Mouse (Mus musculus) cerebellum, postnatal 36 days (tissue): Measurements from ENCODE around the gene Ankdd1a.

Experiments
- DNase-seq, 2 experiments: peaks; one replicate each; pipeline ENCODE4 v3.0.0; 2021 to 2022; ENCODE audit warnings: mixed read lengths in 2 of 2

Ankdd1a gene

GRCm38 (mm10) chr9:65541126-65542068 lies 21.4 kb upstream of the Ankdd1a start:
- DNase-seq: no peak

GRCm38 (mm10) chr9:65539697-65540096 lies 19.7 kb upstream of the Ankdd1a start:
- no peak for DNase-seq

- DNase-seq: no peak
Measured at GRCm38 (mm10) chr9:65537901-65538630, 18.1 kb upstream of the Ankdd1a start.

- DNase-seq: no peak
Measured at GRCm38 (mm10) chr9:65536491-65536890, 16.5 kb upstream of the Ankdd1a start.

DNA sequence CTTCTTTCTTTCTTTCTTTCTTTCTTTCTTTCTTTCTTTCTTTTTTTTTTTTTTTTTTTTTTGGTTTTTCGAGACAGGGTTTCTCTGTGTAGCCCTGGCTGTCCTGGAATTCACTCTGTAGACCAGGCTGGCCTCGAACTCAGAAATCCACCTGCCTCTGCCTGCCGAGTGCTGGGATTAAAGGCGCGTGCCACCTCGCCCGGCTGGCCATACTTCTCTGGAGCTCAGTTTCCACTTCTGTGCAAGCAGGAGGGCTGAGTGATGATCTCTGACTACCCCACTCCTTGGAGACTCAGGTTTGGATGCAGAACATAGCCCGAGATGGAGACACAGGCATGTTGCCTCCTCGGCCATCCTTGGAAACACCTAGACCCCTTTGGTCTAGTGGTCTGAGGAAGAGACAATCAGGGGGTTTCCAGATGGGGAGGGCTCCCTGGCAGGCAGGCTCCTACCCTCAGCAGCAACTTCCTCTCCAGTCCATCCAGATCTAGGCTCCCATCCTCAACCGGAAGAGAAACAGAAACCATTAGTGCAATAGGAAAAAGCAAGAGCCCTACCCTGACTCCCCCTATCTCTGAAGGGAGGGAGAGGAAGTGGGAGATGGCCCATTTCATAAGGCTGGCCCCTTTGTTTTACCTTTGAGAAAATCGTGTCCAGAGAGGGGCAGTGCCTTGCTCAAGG lies 15.9 kb upstream of the Ankdd1a start:
- DNase-seq: no peak

DNA sequence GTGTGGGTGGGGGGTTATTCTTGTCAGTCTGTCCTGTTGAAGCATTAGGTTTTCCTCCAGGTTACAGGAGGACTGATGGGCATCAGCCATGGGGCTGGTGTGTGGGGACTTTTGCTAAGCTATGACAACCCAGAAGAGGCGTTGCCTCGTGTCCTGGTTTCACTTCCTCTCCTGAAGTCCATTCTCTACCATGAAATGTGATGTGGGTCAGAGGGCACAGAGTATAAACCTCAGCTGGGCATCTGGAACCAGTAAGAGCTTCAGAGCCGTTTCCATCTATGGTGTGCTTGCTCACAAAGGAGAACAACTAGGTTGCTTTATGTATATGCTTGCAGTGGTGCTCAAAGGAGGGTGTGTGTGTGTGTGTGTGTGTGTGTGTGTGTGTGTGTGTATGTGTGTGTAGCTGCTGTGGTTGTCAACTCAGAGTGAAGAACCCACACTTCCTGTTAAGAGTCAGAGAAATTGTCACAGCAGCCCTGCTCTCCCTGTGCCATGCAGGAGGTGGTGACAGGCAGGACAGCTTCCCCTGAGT lies 15.3 kb upstream of the Ankdd1a start:
- DNase-seq: no peak

- no peak for DNase-seq
Measured at GRCm38 (mm10) chr9:65534111-65534510, 14.1 kb upstream of the Ankdd1a start.

DNA sequence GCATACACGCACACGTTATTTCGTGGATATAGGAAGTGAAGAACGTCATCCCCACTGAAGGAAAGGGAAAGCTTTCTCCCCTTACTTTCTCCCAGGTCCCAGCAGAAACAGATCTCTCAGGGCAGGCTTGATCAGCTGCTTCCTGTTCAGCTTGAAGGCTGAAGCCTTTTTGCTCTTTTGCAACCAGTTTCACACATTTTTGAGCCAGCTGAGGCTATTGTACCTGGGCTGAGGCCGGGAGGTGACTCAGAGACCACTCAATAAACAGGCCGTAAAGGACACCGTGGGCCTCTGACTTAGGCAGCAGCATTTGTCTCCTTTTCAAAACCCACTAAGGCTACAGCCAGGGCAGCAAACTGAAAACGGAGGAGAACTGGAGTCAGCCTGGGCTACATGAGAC lies 13.0 kb upstream of the Ankdd1a start:
- no peak for DNase-seq

DNA sequence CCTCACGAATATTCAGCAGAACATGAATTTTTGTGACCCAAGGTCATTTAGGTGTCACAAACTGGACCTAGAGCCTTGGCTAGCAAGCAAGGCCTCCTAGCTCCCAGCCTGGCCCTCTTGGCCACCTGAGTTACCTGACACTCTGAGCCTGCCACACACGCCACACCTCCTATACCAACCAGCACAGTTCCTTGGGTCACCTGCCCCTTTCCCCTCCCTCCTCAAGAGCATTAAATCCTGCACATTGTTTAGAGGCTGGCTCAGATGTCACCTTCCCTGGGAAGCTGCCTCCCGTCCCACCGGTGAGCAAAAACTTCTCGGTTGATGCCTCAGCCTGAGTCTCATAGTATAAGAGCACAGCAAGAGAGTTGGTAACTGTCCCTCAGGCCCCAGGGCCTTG lies 11.3 kb upstream of the Ankdd1a start:
- DNase-seq: no peak

GRCm38 (mm10) chr9:65529659-65530058 lies 9.7 kb upstream of the Ankdd1a start:
- DNase-seq: no peak

DNA sequence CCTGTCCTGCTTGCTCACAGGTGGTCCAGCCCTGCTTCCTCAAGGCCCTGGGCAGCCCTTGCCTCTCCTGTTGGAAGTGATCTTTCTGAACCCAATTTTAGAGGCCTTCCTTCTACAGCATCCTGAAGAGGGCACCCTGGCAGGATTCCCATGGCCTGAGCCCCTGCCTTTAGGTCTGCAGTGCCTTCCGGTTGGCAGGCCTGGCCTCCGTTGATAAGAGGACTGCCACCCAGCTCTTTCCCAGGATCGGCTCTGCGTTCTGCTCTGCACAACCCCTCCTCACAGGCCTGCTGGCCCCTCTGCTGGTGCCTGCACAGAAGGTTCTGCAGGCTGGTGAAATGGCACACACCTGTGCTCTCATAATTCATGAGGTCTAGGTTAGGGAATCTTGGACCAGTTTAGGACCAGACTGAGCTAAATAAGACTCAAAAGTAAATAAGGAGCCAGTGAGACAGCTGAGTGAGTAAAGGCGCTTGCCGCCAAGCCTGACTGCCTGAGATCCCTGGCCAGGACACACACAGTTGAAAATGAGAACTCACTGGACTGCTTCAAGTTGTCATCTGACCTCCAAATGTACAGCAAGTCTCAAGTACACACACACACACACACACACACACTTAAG lies 8.5 kb upstream of the Ankdd1a start:
- DNase-seq: no peak

- no peak for DNase-seq
Measured at GRCm38 (mm10) chr9:65525445-65526195, 5.6 kb upstream of the Ankdd1a start.

DNA sequence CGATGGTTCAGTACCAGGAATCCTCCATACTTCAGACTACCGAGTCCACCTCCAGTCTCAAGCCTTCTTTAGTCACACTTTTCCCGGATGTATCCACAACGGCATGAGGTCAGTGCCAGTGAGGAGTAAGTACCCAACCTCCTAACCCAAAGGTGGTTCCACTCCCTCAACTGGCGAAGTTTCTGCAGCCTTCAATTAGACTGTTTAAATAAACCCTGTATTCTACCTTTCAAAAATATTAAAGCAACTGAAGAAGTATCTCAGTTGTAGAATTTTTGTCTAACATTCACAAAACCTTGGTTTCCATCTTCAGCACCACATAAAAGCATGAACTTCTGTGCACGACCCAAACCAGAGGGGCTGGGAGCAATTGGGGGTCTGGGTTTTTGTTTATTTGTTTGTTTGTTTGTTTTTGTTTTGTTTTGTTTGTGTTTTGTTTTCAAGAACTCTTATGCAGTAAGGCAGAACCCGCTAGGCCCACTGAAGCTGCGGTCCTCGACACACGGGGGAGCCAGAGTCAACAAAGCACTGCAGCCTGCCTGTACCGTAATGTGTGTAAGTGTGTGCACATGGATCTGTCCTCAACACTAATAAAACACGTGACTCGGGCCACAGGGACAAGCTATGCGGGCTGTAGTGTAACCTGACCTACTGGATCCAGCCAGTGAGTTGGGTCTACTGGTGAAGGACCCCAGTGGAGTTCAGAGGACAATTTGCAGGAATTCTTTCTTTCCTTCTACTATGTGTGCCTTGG lies 3.8 kb upstream of the Ankdd1a start:
- peak; percentile 76 for DNase-seq

GRCm38 (mm10) chr9:65520505-65520876 lies 498 bp upstream of the Ankdd1a start:
- DNase-seq: no peak

- DNase-seq: peak; percentile 48 to 52
Measured at GRCm38 (mm10) chr9:65514851-65515261, 5.1 kb downstream of the Ankdd1a start.

- DNase-seq: peak in 1 of 2 experiments; percentile 21
Measured at GRCm38 (mm10) chr9:65514431-65514830, 5.6 kb downstream of the Ankdd1a start.

DNA sequence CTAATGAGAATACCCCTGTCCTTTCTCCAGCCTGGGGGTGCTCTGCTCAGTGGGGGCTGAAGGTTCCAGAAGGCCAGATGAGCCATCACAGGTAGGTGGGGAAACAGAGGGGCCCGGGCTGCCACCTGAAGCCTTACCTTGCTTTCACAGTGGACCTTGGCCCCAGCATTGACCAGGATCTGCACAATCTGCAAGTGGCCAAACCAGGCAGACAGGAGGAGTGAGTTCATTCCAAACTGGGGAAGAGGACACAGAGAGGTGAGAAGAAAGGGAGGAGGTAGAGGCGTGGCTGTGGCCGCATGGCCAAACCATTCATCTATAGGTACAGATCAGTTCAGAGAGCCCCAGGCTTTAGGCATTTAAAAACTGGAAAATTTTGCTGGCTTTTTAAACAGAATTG lies 7.5 kb downstream of the Ankdd1a start:
- no peak for DNase-seq

DNA sequence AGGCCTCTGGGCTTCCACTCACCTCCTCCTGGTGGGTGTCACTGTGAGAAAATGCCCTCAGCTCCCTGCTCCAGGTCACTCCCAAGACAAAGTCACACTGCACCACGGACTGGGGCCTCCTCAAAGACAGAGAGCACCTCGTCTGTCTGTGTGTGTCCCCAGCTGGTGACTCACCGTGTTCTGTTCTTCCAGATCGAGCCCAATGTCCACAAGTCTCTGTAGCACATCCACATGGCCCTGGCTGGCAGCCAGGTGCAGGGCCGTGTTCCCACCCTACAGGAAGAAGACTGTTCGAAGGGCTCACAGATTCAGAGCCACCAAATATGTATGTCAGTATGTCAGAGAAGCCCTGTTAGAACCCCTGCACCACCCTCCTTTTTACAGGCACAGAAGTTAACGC lies 11.5 kb downstream of the Ankdd1a start:
- no peak for DNase-seq

DNA sequence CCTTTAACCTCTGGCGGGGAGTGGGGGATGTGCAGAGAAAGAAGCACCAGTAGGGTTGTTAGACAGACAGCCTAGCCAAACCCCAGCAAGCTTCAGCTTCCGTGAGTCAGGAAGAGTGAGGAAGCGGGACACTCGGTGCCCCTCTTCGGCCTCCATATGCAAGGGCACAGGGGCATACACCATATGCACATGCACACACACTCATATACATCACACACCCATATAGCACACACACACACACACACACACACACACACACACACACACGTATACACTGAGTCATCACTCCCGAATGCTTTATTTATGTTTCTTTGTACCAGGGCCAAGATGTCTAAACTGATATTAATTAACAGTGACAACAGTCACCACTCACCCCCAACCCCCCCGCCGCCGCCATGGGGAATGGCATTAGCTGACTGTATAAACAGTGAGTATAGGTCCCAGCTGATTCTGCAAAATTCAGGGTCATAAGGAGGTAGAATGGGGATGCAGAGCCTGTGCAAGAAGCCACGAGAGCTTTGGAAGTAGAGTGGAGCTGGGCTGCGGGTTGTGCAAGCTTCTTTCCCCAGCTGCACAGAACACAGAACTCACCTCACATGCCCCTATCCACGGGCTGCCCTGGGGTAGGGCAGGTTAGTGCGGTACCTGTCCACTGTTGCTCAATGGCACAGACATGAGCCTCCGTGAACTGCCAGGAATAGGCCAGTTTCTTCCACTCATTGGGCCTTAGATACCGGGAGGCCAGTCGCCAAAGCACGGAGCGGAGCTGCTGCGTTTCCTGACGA lies 17.1 kb downstream of the Ankdd1a start:
- no peak for DNase-seq

DNA sequence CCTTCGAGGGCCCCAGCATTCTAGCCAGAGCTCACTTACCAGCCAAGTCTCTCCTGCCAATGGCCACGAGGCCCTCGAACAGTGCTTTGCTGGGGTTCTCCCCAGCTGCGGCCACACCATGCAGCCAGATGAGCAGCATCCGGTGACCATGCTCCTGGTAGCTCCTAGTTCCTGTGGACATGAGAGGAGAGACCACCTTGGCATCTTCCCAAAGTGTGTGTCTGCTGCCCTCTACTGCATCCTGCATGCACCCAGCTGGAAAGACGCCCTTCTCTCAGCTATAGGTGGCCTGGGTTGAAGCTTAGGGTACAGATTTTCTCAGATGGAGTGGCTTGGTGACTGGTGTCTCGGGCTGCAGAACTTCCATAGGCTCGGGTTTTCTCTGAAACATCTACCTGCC lies 17.8 kb downstream of the Ankdd1a start:
- DNase-seq: no peak
